Mouse (Mus musculus) G1E (cell line): ENCODE data around the gene Tmem74b. TPM values are rescaled to one million over a fixed set of nuclear protein-coding genes. Genes with fewer than 3 reads are reported as not detected.

Experiments used
- ATAC-seq: 2 replicates; pipeline ENCODE4 v1.8.0; 2016; ENCODE audit warnings: mild to moderate bottlenecking; ENCODE audit not compliant: insufficient number of reproducible peaks, poor library complexity, low FRiP score, severe bottlenecking; ENCODE audit errors: extremely low read depth
- DNase-seq: peaks from one replicate; pipeline ENCODE4 v3.0.0; 2012; ENCODE audit warnings: low spot score
- H3K27me3 ChIP-seq: 2 replicates; pipeline ENCODE4 v1.6.1; 2012; ENCODE audit warnings: mild to moderate bottlenecking, low read length, inconsistent platforms; ENCODE audit not compliant: insufficient read depth
- H3K36me3 ChIP-seq: replicated peaks from 2 replicates; pipeline ENCODE3; 2012; ENCODE audit warnings: mild to moderate bottlenecking, inconsistent platforms
- H3K4me1 ChIP-seq: 2 replicates; pipeline ENCODE4 v1.6.1; 2012; ENCODE audit warnings: low read depth, low read length, inconsistent platforms, mixed read lengths; ENCODE audit not compliant: insufficient read depth
- H3K4me3 ChIP-seq: 2 replicates; pipeline ENCODE4 v1.5.1; 2012; ENCODE audit warnings: low read depth, mild to moderate bottlenecking, inconsistent platforms, low read length, moderate library complexity, mixed read lengths
- H3K9me3 ChIP-seq: replicated peaks from 2 replicates; pipeline ENCODE4 v1.6.1; 2012; ENCODE audit warnings: inconsistent platforms
- CTCF ChIP-seq: IDR thresholded peaks from 2 replicates; pipeline ENCODE4 v1.5.1; 2012; ENCODE audit warnings: low read depth, low read length, inconsistent platforms, mixed read lengths
- GATA1 ChIP-seq: IDR thresholded peaks from 2 replicates; pipeline ENCODE4 v1.6.1; 2012; ENCODE audit warnings: borderline replicate concordance, low read length, inconsistent platforms, mixed read lengths
- GATA2 ChIP-seq: IDR thresholded peaks from 2 replicates; pipeline ENCODE4 v1.6.1; 2012; ENCODE audit warnings: low read depth, low read length, inconsistent platforms, borderline replicate concordance
- POLR2AphosphoS5 ChIP-seq: IDR thresholded peaks from 2 replicates; pipeline ENCODE4 v1.6.1; 2012; ENCODE audit warnings: low read depth, low read length, inconsistent platforms; ENCODE audit not compliant: insufficient replicate concordance
- TAL1 ChIP-seq: conservative IDR thresholded peaks from 2 replicates; pipeline ENCODE4 v1.6.1; 2012; ENCODE audit warnings: low read depth, low read length, inconsistent platforms, mixed read lengths
- polyA plus RNA-seq: library from polyadenylated mRNA; stranded (reverse); fragments of >175 nt; gene quantifications from 2 replicates; pipeline ENCODE4 v1.2.3, GENCODE M21; 2012
- total RNA-seq, 2 experiments: library from RNA; stranded (forward) in 1 of 2; stranded (reverse) in 1 of 2; fragments of 200-1000 nt in 1 of 2; fragments of >200 nt in 1 of 2; fragmentation: Nextera tagmentation in 1 of 2; gene quantifications; 2 replicates each; pipeline ENCODE4 v1.2.3; 2014 to 2017

Tmem74b gene
- total and polyA plus RNA-seq, 3 experiments = not detected

- peaks cover 62% of the 10 kb centered on the region for H3K36me3 ChIP-seq
- no peak overlapping the region for H3K4me3 ChIP-seq
Observed at GRCm38 (mm10) chr2:151715526-151715925, 13.7 kb downstream of the Tmem74b start.

GRCm38 (mm10) chr2:151716318-151717055, 14.7 kb downstream of the Tmem74b start:
- DNase-seq (no peak), ATAC-seq (no peak)
- Histone ChIP-seq H3K4me1 (no peaks in the 10 kb centered on the region), H3K36me3 (peaks cover 71% of the 10 kb centered on the region), H3K9me3 (no peaks in the 10 kb centered on the region), H3K4me3 (no peak overlapping the region), H3K27me3 (no peaks in the 10 kb centered on the region)
- no peak for TF ChIP-seq GATA1
- TF ChIP-seq CTCF = no peak
- no peak for TF ChIP-seq TAL1
- no peak for TF ChIP-seq POLR2AphosphoS5
- TF ChIP-seq GATA2 = no peak

More at GRCm38 (mm10) chr2:151715526-151715925, 13.7 kb downstream of the Tmem74b start:
- no peak for ATAC-seq
- DNase-seq = no peak
- Histone ChIP-seq H3K4me1 (no peaks in the 10 kb centered on the region), H3K27me3 (no peaks in the 10 kb centered on the region), H3K9me3 (no peaks in the 10 kb centered on the region)
- TF ChIP-seq POLR2AphosphoS5 (no peak), GATA1 (no peak), TAL1 (no peak), CTCF (no peak), GATA2 (no peak)

GRCm38 (mm10) chr2:151724094-151724493, 22.3 kb downstream of the Tmem74b start:
- H3K36me3 ChIP-seq = peaks cover 94% of the 10 kb centered on the region
- no peaks in the 10 kb centered on the region for H3K27me3 ChIP-seq
- DNase-seq (no peak), ATAC-seq (no peak)
- no peak overlapping the region for H3K4me3 ChIP-seq
- no peaks in the 10 kb centered on the region for H3K9me3 ChIP-seq
- TF ChIP-seq GATA1 (no peak), CTCF (no peak), POLR2AphosphoS5 (no peak), TAL1 (no peak), GATA2 (no peak)
- no peaks in the 10 kb centered on the region for H3K4me1 ChIP-seq

GRCm38 (mm10) chr2:151733151-151733865, 31.5 kb downstream of the Tmem74b start:
- Histone ChIP-seq H3K27me3 (no peaks in the 10 kb centered on the region), H3K4me1 (peaks cover 8% of the 10 kb centered on the region), H3K36me3 (peaks cover 82% of the 10 kb centered on the region), H3K9me3 (no peaks in the 10 kb centered on the region), H3K4me3 (no peak overlapping the region)
- ATAC-seq = no peak
- no peak for DNase-seq
- TF ChIP-seq GATA2 (no peak), TAL1 (no peak), POLR2AphosphoS5 (no peak), CTCF (no peak)

- no peak for TF ChIP-seq GATA1
- no peak for TF ChIP-seq TAL1
- TF ChIP-seq CTCF = no peak
- no peak for TF ChIP-seq GATA2
- TF ChIP-seq POLR2AphosphoS5 = no peak
- no peak overlapping the region for H3K4me3 ChIP-seq
- no peaks in the 10 kb centered on the region for H3K9me3 ChIP-seq
- peaks cover 27% of the 10 kb centered on the region for H3K4me1 ChIP-seq
- no peaks in the 10 kb centered on the region for H3K27me3 ChIP-seq
- no peak for DNase-seq
- peaks cover 74% of the 10 kb centered on the region for H3K36me3 ChIP-seq
- ATAC-seq = no peak
Observed at GRCm38 (mm10) chr2:151735422-151735821, 33.6 kb downstream of the Tmem74b start.

GRCm38 (mm10) chr2:151738460-151738859, 36.7 kb downstream of the Tmem74b start:
- Histone ChIP-seq H3K36me3 (peaks cover 51% of the 10 kb centered on the region), H3K4me1 (peaks cover 42% of the 10 kb centered on the region), H3K27me3 (no peaks in the 10 kb centered on the region), H3K9me3 (no peaks in the 10 kb centered on the region), H3K4me3 (no peak overlapping the region; the same call in 1 of the 2 replicates)
- DNase-seq (no peak), ATAC-seq (no peak)
- TF ChIP-seq GATA2 = no peak
- no peak for TF ChIP-seq POLR2AphosphoS5
- no peak for TF ChIP-seq TAL1
- no peak for TF ChIP-seq CTCF
- TF ChIP-seq GATA1 = no peak
